Mouse (Mus musculus) forebrain, embryonic 13.5 days (tissue): ENCODE measurements around the gene Cxcr1. TPM values are rescaled to one million over a fixed set of nuclear protein-coding genes. Genes with fewer than 3 reads are reported as not detected.

ENCODE experiments used
- ATAC-seq: fragments of 200-750 bp; cut with Nextera tagmentation; 2 replicates; pipeline ENCODE4 v1.8.0; 2017
- H3K27ac ChIP-seq: fragments of 300-500 bp; sonication (generic); 2 replicates; pipeline ENCODE4 v1.5.1; 2015; ENCODE audit warnings: inconsistent platforms, mild to moderate bottlenecking, moderate library complexity
- H3K27me3 ChIP-seq: fragments of 300-500 bp; sonication (generic); 2 replicates; pipeline ENCODE4 v1.6.1; 2015; ENCODE audit warnings: mild to moderate bottlenecking, inconsistent platforms
- H3K36me3 ChIP-seq: fragments of 300-500 bp; sonication (generic); 2 replicates; pipeline ENCODE4 v1.6.1; 2015; ENCODE audit warnings: mild to moderate bottlenecking, inconsistent platforms; ENCODE audit not compliant: poor library complexity, severe bottlenecking
- H3K4me1 ChIP-seq: fragments of 300-500 bp; sonication (generic); 2 replicates; pipeline ENCODE4 v1.6.1; 2015; ENCODE audit warnings: inconsistent platforms
- H3K4me2 ChIP-seq: fragments of 300-500 bp; sonication (generic); 2 replicates; pipeline ENCODE4 v1.6.1; 2015; ENCODE audit warnings: inconsistent platforms, mild to moderate bottlenecking, moderate library complexity
- H3K4me3 ChIP-seq: fragments of 300-500 bp; sonication (generic); 2 replicates; pipeline ENCODE4 v1.5.1; 2015; ENCODE audit warnings: mild to moderate bottlenecking, inconsistent platforms
- H3K9ac ChIP-seq: fragments of 300-500 bp; sonication (generic); 2 replicates; pipeline ENCODE4 v1.6.1; 2015; ENCODE audit warnings: mild to moderate bottlenecking, inconsistent platforms
- H3K9me3 ChIP-seq: fragments of 300-500 bp; sonication (generic); replicated peaks from 2 replicates; pipeline ENCODE4 v1.6.1; 2016; ENCODE audit warnings: inconsistent platforms
- WGBS: fragments of 180-500 bp; shearing (Covaris S2); methylation state at CpG from one replicate; pipeline ENCODE4 v1.1.7; 2015; 5-methylcytosine and 5-hydroxymethylcytosine counted together
- polyA plus RNA-seq: library from polyadenylated mRNA; unstranded; fragments of >200 nt; fragmentation: Nextera tagmentation; extraction: Ambion mirVana; gene quantifications from 2 replicates; pipeline ENCODE4 v1.2.1, GENCODE M21; 2015

The Cxcr1 gene
- polyA plus RNA-seq, 1 experiment from 2014 or later = not detected

DNA sequence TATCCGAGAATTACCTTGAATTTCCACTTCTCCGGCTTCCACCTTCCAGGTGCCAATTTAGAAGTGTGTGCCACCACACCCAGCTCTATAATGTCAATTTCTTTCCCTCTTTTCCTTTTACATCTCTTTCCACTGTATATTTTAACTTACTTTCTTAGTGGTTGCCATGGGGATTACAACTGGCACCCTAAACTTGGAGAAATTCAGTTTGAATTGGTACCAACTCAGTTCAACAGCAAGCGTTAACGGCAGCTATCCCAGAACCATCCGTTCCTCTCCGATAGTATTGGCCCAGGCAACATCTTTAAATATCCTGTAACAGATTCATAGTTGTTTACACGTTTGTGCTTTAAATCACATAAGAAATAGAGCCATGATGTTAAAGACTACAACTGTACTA is 25.5 kb upstream of the Cxcr1 start:
- WGBS = 88% methylated on average over 7 of the region's 7 CpGs
- Histone ChIP-seq H3K27me3 (0 out of 2 replicates have a peak, but pooled peaks cover under 1% of the 10 kb centered on the region), H3K4me2 (no peak overlapping the region), H3K36me3 (no peaks in the 10 kb centered on the region), H3K9ac (no peak overlapping the region), H3K9me3 (no peaks in the 10 kb centered on the region), H3K4me3 (no peak overlapping the region), H3K27ac (no peak overlapping the region), H3K4me1 (no peaks in the 10 kb centered on the region)
- ATAC-seq = no peak

DNA sequence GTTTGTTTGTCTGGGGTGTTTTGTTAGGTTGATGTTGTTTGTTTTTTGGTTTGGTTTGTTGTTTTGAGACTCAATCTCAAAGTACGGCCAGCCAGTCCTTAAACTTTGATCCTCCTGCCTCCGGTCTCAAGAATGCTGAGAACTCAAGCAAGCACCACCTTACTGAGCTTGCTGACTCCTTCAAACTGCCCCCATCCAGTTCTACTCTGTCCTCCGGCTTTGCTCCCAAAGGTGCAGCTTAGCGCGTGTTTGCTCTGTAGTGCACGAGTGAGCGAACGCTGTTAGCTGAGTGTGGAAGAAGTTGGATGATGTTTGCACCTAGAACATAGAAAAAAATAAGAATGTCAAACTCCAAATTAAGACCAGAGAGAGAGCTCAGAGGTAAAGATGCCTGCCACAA is 14.5 kb upstream of the Cxcr1 start:
- 93% methylated on average over 8 of the region's 8 CpGs for WGBS
- no peak for ATAC-seq
- Histone ChIP-seq H3K9ac (no peak overlapping the region), H3K4me3 (no peak overlapping the region), H3K27me3 (no peaks in the 10 kb centered on the region), H3K36me3 (no peaks in the 10 kb centered on the region), H3K9me3 (no peaks in the 10 kb centered on the region), H3K4me2 (no peak overlapping the region), H3K4me1 (no peaks in the 10 kb centered on the region), H3K27ac (no peak overlapping the region)

DNA sequence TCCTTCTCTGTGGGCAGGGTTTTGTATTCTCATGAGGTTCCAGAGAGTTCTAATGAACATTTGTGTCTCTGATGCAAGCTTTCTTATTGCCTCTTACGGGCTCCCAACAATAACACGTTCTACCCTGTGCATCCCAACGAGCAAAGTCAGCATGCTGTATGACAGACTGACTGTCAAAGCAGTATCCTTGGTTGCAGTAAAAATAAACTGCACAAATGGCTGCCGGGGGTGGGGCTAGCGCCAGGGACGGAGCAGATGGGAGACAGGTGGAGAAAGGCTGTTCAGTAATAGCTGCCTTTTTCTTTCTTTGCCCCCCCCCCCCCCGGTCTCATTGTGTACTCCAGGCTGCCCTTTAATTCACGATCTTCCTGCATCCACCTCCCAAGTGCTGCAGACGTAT is 13.5 kb upstream of the Cxcr1 start:
- Histone ChIP-seq H3K9ac (no peak overlapping the region), H3K4me3 (no peak overlapping the region), H3K27ac (no peak overlapping the region), H3K36me3 (no peaks in the 10 kb centered on the region), H3K9me3 (no peaks in the 10 kb centered on the region), H3K4me2 (no peak overlapping the region; the same call in 1 of the 2 replicates), H3K4me1 (no peaks in the 10 kb centered on the region), H3K27me3 (no peaks in the 10 kb centered on the region)
- 52% methylated on average over 9 of the region's 9 CpGs for WGBS
- ATAC-seq = peak; percentile 78

DNA sequence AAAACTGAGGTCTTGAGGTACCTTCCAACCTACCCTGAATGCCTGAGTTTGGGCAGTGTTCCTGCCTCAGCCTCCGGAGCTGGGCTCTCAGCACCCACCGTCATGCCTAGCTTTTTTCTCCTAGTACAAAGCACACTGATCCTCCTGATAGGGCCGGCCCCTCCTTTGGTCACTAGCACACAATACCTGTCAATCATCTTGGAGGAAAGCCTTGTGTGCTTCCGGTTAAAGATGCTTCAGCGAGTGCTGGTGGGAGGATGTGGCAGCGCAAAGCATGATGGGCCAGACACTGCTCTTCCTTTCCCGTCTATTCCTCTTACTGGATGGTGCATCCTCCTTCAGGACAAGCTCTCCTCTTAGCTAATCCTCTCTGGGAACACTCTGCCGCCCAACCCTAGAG is 12.2 kb upstream of the Cxcr1 start:
- H3K4me2 ChIP-seq = no peak overlapping the region
- H3K9me3 ChIP-seq = no peaks in the 10 kb centered on the region
- no peak overlapping the region for H3K27ac ChIP-seq
- H3K36me3 ChIP-seq = no peaks in the 10 kb centered on the region
- H3K4me3 ChIP-seq = no peak overlapping the region
- no peak overlapping the region for H3K9ac ChIP-seq
- 68% methylated on average over 8 of the region's 8 CpGs for WGBS
- no peaks in the 10 kb centered on the region for H3K4me1 ChIP-seq
- no peak for ATAC-seq
- no peaks in the 10 kb centered on the region for H3K27me3 ChIP-seq

DNA sequence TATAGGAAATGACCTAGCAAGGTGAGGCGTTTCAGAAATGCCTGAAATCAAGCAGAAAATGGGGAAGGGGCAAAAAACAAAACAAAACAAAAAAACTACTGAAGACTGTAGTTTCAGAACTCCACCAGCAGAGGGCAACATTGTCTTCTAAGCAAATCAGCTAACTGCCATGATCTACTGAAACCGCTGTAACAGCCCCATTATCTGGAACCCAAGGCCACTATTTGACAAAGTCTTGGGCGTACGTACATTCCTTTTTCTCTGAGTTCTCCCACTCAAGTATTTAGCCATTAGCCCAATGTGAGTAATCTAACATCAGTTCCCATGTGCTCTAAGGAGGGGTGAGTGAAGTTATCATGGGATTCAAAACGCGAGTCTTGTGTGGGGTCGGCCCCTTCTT is 11.4 kb upstream of the Cxcr1 start:
- Histone ChIP-seq H3K27me3 (no peaks in the 10 kb centered on the region), H3K36me3 (no peaks in the 10 kb centered on the region), H3K4me1 (no peaks in the 10 kb centered on the region), H3K27ac (no peak overlapping the region), H3K9ac (no peak overlapping the region), H3K4me2 (no peak overlapping the region), H3K4me3 (no peak overlapping the region), H3K9me3 (no peaks in the 10 kb centered on the region)
- no peak for ATAC-seq
- WGBS = 73% methylated on average over 7 of the region's 7 CpGs

DNA sequence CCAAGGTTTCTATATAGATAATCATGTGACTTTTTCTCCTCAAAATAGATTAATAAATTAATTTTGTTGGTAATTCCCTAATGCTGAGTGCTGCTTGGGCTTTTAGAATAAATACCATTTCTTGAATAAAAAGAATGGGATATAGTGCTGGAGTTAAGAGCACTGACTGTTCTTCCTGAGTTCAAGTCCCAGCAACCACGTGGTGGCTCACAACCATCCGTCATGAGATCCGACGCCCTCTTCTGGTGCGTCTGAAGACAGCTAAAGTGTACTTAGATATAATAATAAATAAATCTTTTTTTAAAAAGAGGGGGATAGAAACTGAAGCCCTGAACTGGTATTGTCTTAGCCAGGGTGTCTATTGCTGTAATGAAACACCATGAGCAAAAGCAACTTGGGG is 9.0 kb upstream of the Cxcr1 start:
- H3K4me3 ChIP-seq = no peak overlapping the region
- H3K9ac ChIP-seq = no peak overlapping the region
- H3K4me1 ChIP-seq = no peaks in the 10 kb centered on the region
- no peaks in the 10 kb centered on the region for H3K27me3 ChIP-seq
- no peaks in the 10 kb centered on the region for H3K36me3 ChIP-seq
- WGBS = 66% methylated on average over 5 of the region's 5 CpGs
- no peak overlapping the region for H3K4me2 ChIP-seq
- H3K27ac ChIP-seq = no peak overlapping the region
- H3K9me3 ChIP-seq = no peaks in the 10 kb centered on the region
- no peak for ATAC-seq

DNA sequence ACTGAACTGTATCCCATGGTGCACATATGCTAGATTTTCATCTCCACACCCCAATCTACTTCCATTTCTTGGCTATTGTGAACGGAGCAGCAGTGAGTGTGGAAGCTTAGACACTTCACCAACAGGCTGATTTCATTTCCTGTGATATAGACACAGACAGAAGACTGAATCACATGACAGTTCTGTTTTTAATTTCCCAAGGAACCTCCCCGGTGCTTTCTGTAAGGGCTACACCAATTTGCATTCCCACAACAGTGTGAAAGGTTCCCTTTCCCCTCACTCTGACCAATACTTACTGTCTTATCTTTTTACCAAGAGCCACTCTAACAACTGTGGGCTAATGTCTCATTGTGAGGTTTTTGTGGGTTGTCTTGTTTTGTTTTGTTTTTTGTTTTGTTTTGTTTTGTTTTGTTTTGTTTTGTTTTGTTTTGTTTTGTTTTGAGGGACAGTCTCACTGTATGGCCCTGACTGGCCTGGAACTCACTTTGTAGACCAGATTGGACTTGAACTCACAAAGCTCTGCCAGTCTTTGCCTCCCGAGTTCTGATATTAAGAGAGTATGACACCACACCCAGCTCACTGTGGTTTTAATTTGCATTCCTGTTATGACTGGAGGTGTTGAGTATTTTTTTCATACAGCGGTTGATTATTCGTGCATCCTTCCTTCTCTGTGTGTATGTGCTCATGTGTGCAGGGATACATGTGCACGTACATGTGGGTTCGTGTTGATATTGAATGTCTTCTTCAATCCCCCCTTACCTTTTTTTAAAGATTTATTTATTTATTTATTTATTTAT is 6.8 kb upstream of the Cxcr1 start:
- no peaks in the 10 kb centered on the region for H3K4me1 ChIP-seq
- no peak overlapping the region for H3K4me3 ChIP-seq
- H3K27ac ChIP-seq = no peak overlapping the region
- no peaks in the 10 kb centered on the region for H3K36me3 ChIP-seq
- ATAC-seq = no peak
- 85% methylated on average over 7 of the region's 7 CpGs for WGBS
- no peak overlapping the region for H3K9ac ChIP-seq
- no peaks in the 10 kb centered on the region for H3K27me3 ChIP-seq
- no peaks in the 10 kb centered on the region for H3K9me3 ChIP-seq
- H3K4me2 ChIP-seq = no peak overlapping the region

DNA sequence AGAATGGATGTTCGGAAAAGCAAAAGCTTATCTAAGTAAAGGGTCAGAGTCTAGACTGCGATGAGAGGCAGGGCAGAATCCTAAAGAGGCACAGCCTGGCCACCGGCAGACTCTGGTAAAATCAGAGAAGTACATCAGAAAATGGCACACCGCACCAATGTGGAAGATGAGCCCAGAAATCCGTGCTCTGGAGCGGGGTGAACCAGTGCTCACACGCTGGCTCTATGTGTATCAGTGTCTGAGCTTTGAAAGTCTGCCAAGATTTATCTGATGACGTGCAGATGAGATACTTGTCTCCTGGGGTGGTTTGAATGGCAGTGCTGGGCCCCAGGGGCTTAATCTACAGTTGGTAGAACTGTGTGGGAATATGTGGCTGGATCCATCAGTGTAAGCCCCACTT is 4.6 kb upstream of the Cxcr1 start:
- H3K27ac ChIP-seq = no peak overlapping the region
- no peaks in the 10 kb centered on the region for H3K9me3 ChIP-seq
- ATAC-seq = no peak
- 76% methylated on average over 8 of the region's 8 CpGs for WGBS
- H3K4me3 ChIP-seq = no peak overlapping the region
- H3K36me3 ChIP-seq = no peaks in the 10 kb centered on the region
- no peak overlapping the region for H3K9ac ChIP-seq
- H3K4me1 ChIP-seq = no peaks in the 10 kb centered on the region
- H3K4me2 ChIP-seq = no peak overlapping the region
- H3K27me3 ChIP-seq = no peaks in the 10 kb centered on the region

GRCm38 (mm10) chr1:74197726-74198470 is 3.5 kb upstream of the Cxcr1 start:
- Histone ChIP-seq H3K27me3 (no peaks in the 10 kb centered on the region), H3K9me3 (no peaks in the 10 kb centered on the region), H3K27ac (no peak overlapping the region), H3K36me3 (no peaks in the 10 kb centered on the region), H3K9ac (no peak overlapping the region), H3K4me2 (no peak overlapping the region), H3K4me1 (no peaks in the 10 kb centered on the region), H3K4me3 (no peak overlapping the region)
- ATAC-seq = no peak
- 80% methylated on average over 12 of the region's 12 CpGs for WGBS

- no peak for ATAC-seq
- whole genome bisulfite sequencing = 83% methylated on average over 17 of the region's 17 CpGs
These were observed 2.4 kb upstream of the Cxcr1 start for GRCm38 (mm10) chr1:74196621-74197419.

DNA sequence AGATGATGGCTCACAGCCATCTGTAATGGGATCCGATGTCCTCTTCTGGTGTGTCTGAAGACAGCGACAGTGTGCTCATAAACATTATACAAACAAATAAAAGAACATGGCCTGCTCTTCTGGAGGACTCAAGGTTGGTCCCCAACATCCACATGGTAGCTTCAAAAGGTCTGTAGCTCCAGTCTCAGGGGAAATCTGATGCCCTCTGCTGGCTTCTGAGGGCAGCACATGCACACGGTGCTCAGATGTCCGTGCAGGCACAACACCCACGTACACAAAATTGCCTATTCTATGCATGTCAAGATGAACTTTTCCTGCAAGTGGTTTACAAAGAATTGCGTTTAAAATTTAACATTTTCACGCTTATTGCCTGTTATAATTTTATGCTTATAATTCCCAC is 1.5 kb upstream of the Cxcr1 start:
- Histone ChIP-seq H3K27me3 (no peaks in the 10 kb centered on the region), H3K9ac (no peak overlapping the region), H3K4me2 (no peak overlapping the region), H3K4me3 (no peak overlapping the region), H3K9me3 (no peaks in the 10 kb centered on the region), H3K4me1 (no peaks in the 10 kb centered on the region), H3K27ac (no peak overlapping the region), H3K36me3 (no peaks in the 10 kb centered on the region)
- ATAC-seq = no peak
- WGBS = 56% methylated on average over 7 of the region's 7 CpGs

More at GRCm38 (mm10) chr1:74196621-74197419, 2.4 kb upstream of the Cxcr1 start:
- Histone ChIP-seq H3K9ac (no peak overlapping the region), H3K27me3 (no peaks in the 10 kb centered on the region), H3K27ac (no peak overlapping the region), H3K9me3 (no peaks in the 10 kb centered on the region), H3K4me2 (no peak overlapping the region), H3K4me3 (no peak overlapping the region), H3K4me1 (no peaks in the 10 kb centered on the region), H3K36me3 (no peaks in the 10 kb centered on the region)

DNA sequence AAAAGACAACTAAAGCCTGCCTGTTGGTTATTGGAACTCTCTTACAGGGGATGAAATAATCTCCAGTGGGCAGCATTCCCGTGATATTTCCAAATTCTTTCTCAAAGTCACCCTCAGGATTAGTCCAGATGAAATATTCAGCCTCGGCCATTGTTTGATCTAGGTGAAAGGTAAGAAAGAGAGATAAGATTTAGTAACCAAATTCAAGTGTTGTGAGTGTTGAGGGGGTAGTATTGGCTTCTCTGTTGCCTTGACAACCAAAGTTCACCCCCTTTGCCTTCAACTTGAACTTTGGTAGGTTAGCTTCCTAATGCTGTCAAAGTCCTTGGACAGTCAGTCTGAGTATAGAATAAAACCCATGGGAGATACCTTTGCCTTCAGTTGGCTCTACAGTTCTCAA is 1.7 kb downstream of the Cxcr1 start:
- no peaks in the 10 kb centered on the region for H3K27me3 ChIP-seq
- no peak overlapping the region for H3K4me2 ChIP-seq
- no peaks in the 10 kb centered on the region for H3K9me3 ChIP-seq
- ATAC-seq = no peak
- WGBS = 89% methylated on average over 2 of the region's 2 CpGs
- H3K4me1 ChIP-seq = no peaks in the 10 kb centered on the region
- no peak overlapping the region for H3K9ac ChIP-seq
- no peak overlapping the region for H3K27ac ChIP-seq
- no peak overlapping the region for H3K4me3 ChIP-seq
- H3K36me3 ChIP-seq = no peaks in the 10 kb centered on the region
